Mouse (Mus musculus): Measurements from ENCODE around the gene Morf4l1.

DNA sequence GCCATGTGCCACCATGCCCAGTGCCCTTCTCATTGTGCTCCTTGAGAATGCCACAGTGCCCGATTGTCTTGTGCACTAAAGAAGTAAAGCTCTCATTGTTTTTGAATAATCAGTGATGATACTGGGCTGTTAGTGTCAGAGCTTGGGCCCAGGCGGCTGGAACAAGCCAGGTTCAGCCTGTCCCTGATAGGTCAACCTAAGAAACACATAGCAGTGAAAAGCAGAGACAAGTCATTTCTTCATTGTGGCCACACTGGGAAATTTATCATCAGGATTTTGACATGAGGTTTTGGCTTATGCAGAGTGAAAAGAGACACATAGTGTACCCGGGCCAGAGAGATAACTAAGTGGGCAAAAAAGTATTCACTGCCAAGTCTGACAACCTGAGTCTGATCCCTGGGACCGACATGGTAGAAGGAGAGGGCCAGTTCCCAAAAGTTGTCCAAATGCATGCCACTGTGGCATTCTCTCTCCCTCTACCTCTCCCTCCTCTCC, 7.7 kb upstream of the Morf4l1 start:
- TF ChIP-seq CTCF (IDR thresholded peaks at IDR 0.05; ENCODE audit: insufficient read depth, low read depth, low read length) (no peak), POLR2A (IDR thresholded peaks at IDR 0.05; ENCODE audit: insufficient read depth, low read depth, low read length) (no peak)

Data from olfactory bulb, adult 2 months (tissue).